Mouse (Mus musculus): ENCODE measurements around the gene Epn1. TPM values are rescaled to one million over a fixed set of nuclear protein-coding genes. Genes with fewer than 3 reads are reported as not detected.

Epn1 gene
- polyA plus RNA-seq (2016; fragmentation: Nextera tagmentation; extraction: Ambion mirVana), result 64.5 and 69.1 TPM in 2 replicates

GRCm38 (mm10) chr7:5080010-5080751 is at the start of gene Epn1:
Gene Epn1 (plus strand): TSS chr7:5080235.
- H3K27ac ChIP-seq, result peak within 1 kb of the TSS; percentile 89
- peaks cover 14% of the 10 kb centered on the region for H3K4me1 ChIP-seq
- no peaks in the 10 kb centered on the region for H3K9me3 ChIP-seq (replicated peaks)
- WGBS, result under 1% methylated on average over 71 of the region's 81 CpGs
- H3K27me3 ChIP-seq (ENCODE audit: low read depth, poor library complexity, severe bottlenecking), result no peaks in the 10 kb centered on the region
- peaks cover 74% of the 10 kb centered on the region for H3K36me3 ChIP-seq
- H3K4me3 ChIP-seq, result peak within 1 kb of the TSS; percentile 81
- DNase-seq (ENCODE audit: low spot score), result peak; percentile 99

GRCm38 (mm10) chr7:5030554-5031275 is 49.3 kb upstream of the Epn1 start:
- Histone ChIP-seq H3K4me1 (no peaks in the 10 kb centered on the region), H3K27me3 (ENCODE audit: low read depth, poor library complexity, severe bottlenecking) (peaks cover 14% of the 10 kb centered on the region; the same call in 1 of the 2 replicates), H3K36me3 (peaks cover 99% of the 10 kb centered on the region), H3K27ac (no peak overlapping the region), H3K4me3 (peak overlapping the region; percentile 9), H3K9me3 (replicated peaks) (peaks cover 38% of the 10 kb centered on the region)
- DNase-seq (ENCODE audit: low spot score), result no peak
- WGBS, result 82% methylated on average over 63 of the region's 63 CpGs

- peaks cover 14% of the 10 kb centered on the region; the same call in 1 of the 2 replicates for H3K27me3 ChIP-seq (ENCODE audit: low read depth, poor library complexity, severe bottlenecking)
- H3K9me3 ChIP-seq (replicated peaks), result peaks cover 41% of the 10 kb centered on the region
- no peak for DNase-seq (ENCODE audit: low spot score)
- H3K4me3 ChIP-seq, result peak overlapping the region; percentile 9; the same call in 1 of the 2 replicates
- no peaks in the 10 kb centered on the region for H3K4me1 ChIP-seq
- H3K36me3 ChIP-seq, result peaks cover 99% of the 10 kb centered on the region
- 72% methylated on average over 46 of the region's 46 CpGs for WGBS
- no peak overlapping the region for H3K27ac ChIP-seq
Observed at GRCm38 (mm10) chr7:5031496-5031895, 48.5 kb upstream of the Epn1 start.

- H3K36me3 ChIP-seq, result peaks cover 80% of the 10 kb centered on the region
- no peak within 1 kb of the TSS for H3K4me3 ChIP-seq
- no peak for DNase-seq (ENCODE audit: low spot score)
- no peak within 1 kb of the TSS for H3K27ac ChIP-seq
- H3K9me3 ChIP-seq (replicated peaks), result peaks cover 41% of the 10 kb centered on the region
- H3K27me3 ChIP-seq (ENCODE audit: low read depth, poor library complexity, severe bottlenecking), result peaks cover 14% of the 10 kb centered on the region; the same call in 1 of the 2 replicates
- 87% methylated on average over 3 of the region's 3 CpGs for WGBS
- peaks cover 4% of the 10 kb centered on the region; the same call in 1 of the 2 replicates for H3K4me1 ChIP-seq
Observed at GRCm38 (mm10) chr7:5033818-5034217, 46.2 kb upstream of the Epn1 start, which contains the start of gene 4632433K11Rik. Gene 4632433K11Rik (plus strand): TSS chr7:5034118.

GRCm38 (mm10) chr7:5035628-5036027 is 44.4 kb upstream of the Epn1 start:
- H3K9me3 ChIP-seq (replicated peaks), result peaks cover 25% of the 10 kb centered on the region
- DNase-seq (ENCODE audit: low spot score), result no peak
- 96% methylated on average over 17 of the region's 17 CpGs for WGBS
- H3K27ac ChIP-seq, result no peak overlapping the region
- H3K4me1 ChIP-seq, result peaks cover 4% of the 10 kb centered on the region; the same call in 1 of the 2 replicates
- H3K36me3 ChIP-seq, result peaks cover 62% of the 10 kb centered on the region
- H3K27me3 ChIP-seq (ENCODE audit: low read depth, poor library complexity, severe bottlenecking), result peaks cover 2% of the 10 kb centered on the region; the same call in 1 of the 2 replicates
- no peak overlapping the region for H3K4me3 ChIP-seq

- no peak overlapping the region for H3K27ac ChIP-seq
- H3K4me1 ChIP-seq, result peaks cover 4% of the 10 kb centered on the region; the same call in 1 of the 2 replicates
- H3K4me3 ChIP-seq, result no peak overlapping the region
- peaks cover 58% of the 10 kb centered on the region for H3K36me3 ChIP-seq
- no peaks in the 10 kb centered on the region for H3K27me3 ChIP-seq (ENCODE audit: low read depth, poor library complexity, severe bottlenecking)
- WGBS, result 95% methylated on average over 9 of the region's 9 CpGs
- DNase-seq (ENCODE audit: low spot score), result no peak
- H3K9me3 ChIP-seq (replicated peaks), result peaks cover 20% of the 10 kb centered on the region
Observed at GRCm38 (mm10) chr7:5036136-5036535, 43.9 kb upstream of the Epn1 start.

- DNase-seq (ENCODE audit: low spot score), result no peak
- Histone ChIP-seq H3K27me3 (ENCODE audit: low read depth, poor library complexity, severe bottlenecking) (no peaks in the 10 kb centered on the region), H3K36me3 (peaks cover 52% of the 10 kb centered on the region), H3K27ac (no peak overlapping the region), H3K4me3 (0 out of 2 replicates have a peak overlapping the region, but pooled peaks have one; percentile 15), H3K4me1 (peaks cover 4% of the 10 kb centered on the region; the same call in 1 of the 2 replicates), H3K9me3 (replicated peaks) (peaks cover 11% of the 10 kb centered on the region)
- WGBS, result 94% methylated on average over 7 of the region's 7 CpGs
Observed at GRCm38 (mm10) chr7:5037026-5037425, 43.0 kb upstream of the Epn1 start.

GRCm38 (mm10) chr7:5037467-5037866 is 42.6 kb upstream of the Epn1 start:
- 90% methylated on average over 8 of the region's 8 CpGs for WGBS
- DNase-seq (ENCODE audit: low spot score), result no peak
- Histone ChIP-seq H3K9me3 (replicated peaks) (0 out of 2 replicates have a peak, but pooled peaks cover 7% of the 10 kb centered on the region), H3K4me1 (peaks cover 4% of the 10 kb centered on the region; the same call in 1 of the 2 replicates), H3K27ac (no peak overlapping the region; the same call in 1 of the 2 replicates), H3K4me3 (peak overlapping the region; percentile 81), H3K27me3 (ENCODE audit: low read depth, poor library complexity, severe bottlenecking) (no peaks in the 10 kb centered on the region), H3K36me3 (peaks cover 48% of the 10 kb centered on the region)

- Histone ChIP-seq H3K4me1 (peaks cover 4% of the 10 kb centered on the region; the same call in 1 of the 2 replicates), H3K4me3 (peak within 1 kb of the TSS; percentile 81), H3K36me3 (peaks cover 40% of the 10 kb centered on the region), H3K27ac (peak within 1 kb of the TSS; percentile 98), H3K9me3 (replicated peaks) (0 out of 2 replicates have a peak, but pooled peaks cover 7% of the 10 kb centered on the region), H3K27me3 (ENCODE audit: low read depth, poor library complexity, severe bottlenecking) (no peaks in the 10 kb centered on the region)
- WGBS, result under 1% methylated on average over 48 of the region's 48 CpGs
- peak; percentile 93 for DNase-seq (ENCODE audit: low spot score)
Observed at GRCm38 (mm10) chr7:5038109-5038732, 41.8 kb upstream of the Epn1 start, which contains the start of gene Zfp784. Gene Zfp784 (minus strand): TSS chr7:5038446.

GRCm38 (mm10) chr7:5038940-5039339 is 41.1 kb upstream of the Epn1 start:
- 49% methylated on average over 5 of the region's 5 CpGs for WGBS
- peak overlapping the region; percentile 81 for H3K4me3 ChIP-seq
- H3K36me3 ChIP-seq, result peaks cover 33% of the 10 kb centered on the region
- DNase-seq (ENCODE audit: low spot score), result no peak
- peaks cover 4% of the 10 kb centered on the region; the same call in 1 of the 2 replicates for H3K4me1 ChIP-seq
- no peaks in the 10 kb centered on the region for H3K27me3 ChIP-seq (ENCODE audit: low read depth, poor library complexity, severe bottlenecking)
- H3K9me3 ChIP-seq (replicated peaks), result 0 out of 2 replicates have a peak, but pooled peaks cover 7% of the 10 kb centered on the region
- peak overlapping the region; percentile 98 for H3K27ac ChIP-seq

GRCm38 (mm10) chr7:5044981-5045380 is 35.1 kb upstream of the Epn1 start:
- no peaks in the 10 kb centered on the region for H3K9me3 ChIP-seq (replicated peaks)
- no peaks in the 10 kb centered on the region for H3K4me1 ChIP-seq
- H3K27ac ChIP-seq, result no peak overlapping the region
- DNase-seq (ENCODE audit: low spot score), result no peak
- WGBS, result 86% methylated on average over 2 of the region's 2 CpGs
- no peaks in the 10 kb centered on the region for H3K27me3 ChIP-seq (ENCODE audit: low read depth, poor library complexity, severe bottlenecking)
- H3K36me3 ChIP-seq, result peaks cover 5% of the 10 kb centered on the region; the same call in 1 of the 2 replicates
- no peak overlapping the region for H3K4me3 ChIP-seq

- 76% methylated on average over 2 of the region's 2 CpGs for WGBS
- Histone ChIP-seq H3K36me3 (peaks cover 4% of the 10 kb centered on the region; the same call in 1 of the 2 replicates), H3K27me3 (ENCODE audit: low read depth, poor library complexity, severe bottlenecking) (no peaks in the 10 kb centered on the region), H3K27ac (no peak overlapping the region), H3K4me1 (peaks cover 7% of the 10 kb centered on the region), H3K9me3 (replicated peaks) (no peaks in the 10 kb centered on the region), H3K4me3 (no peak overlapping the region)
- no peak for DNase-seq (ENCODE audit: low spot score)
Observed at GRCm38 (mm10) chr7:5046112-5046511, 33.9 kb upstream of the Epn1 start.

All from limb, embryonic 10.5 days (tissue).